Comparison of ENCODE assay signal across 21 mouse cellular contexts in genomic region chrX:37807286-37808080, GRCm38 (mm10). TPM values are rescaled to one million over a fixed set of nuclear protein-coding genes. Genes with fewer than 3 reads are reported as not detected.
DNase-seq lines count a peak whose midpoint lies in the region; ATAC-seq and TF ChIP-seq lines count a peak whose summit lies in the region.
"Had no signal": no experiment of that assay in that cellular context is flagged by ENCODE, and none has a peak within 500 bp of the region (broad histone marks: within the 10 kb centered on the region; RNA-seq: fewer than 3 reads in every experiment).

No protein-coding gene starts in this region.

- no peaks in the 10 kb centered on the region for H3K27me3 ChIP-seq in heart, postnatal 0 days (ENCODE audit: control insufficient read depth, insufficient read depth, low read length)
- H3K27me3 ChIP-seq in liver, adult 2 months (ENCODE audit: control insufficient read depth, insufficient read depth, low read length): no peaks in the 10 kb centered on the region
- H3K27me3 ChIP-seq in E14TG2a.4 (ENCODE audit: insufficient read depth, low read length): no peaks in the 10 kb centered on the region
- H3K27me3 ChIP-seq: hindbrain, embryonic 15.5 days; limb, embryonic 13.5 days; lung, embryonic 15.5 days; midbrain, embryonic 12.5 days; neural tube, embryonic 13.5 days had no signal

- no peaks in the 10 kb centered on the region for H3K4me1 ChIP-seq in heart, postnatal 0 days (ENCODE audit: control insufficient read depth, insufficient read depth)
- H3K4me1 ChIP-seq in liver, adult 2 months (ENCODE audit: control insufficient read depth, insufficient read depth, low read length): no peaks in the 10 kb centered on the region
- peaks cover 23% of the 10 kb centered on the region for H3K4me1 ChIP-seq in E14TG2a.4 (replicated peaks; ENCODE audit: low read depth, low read length)
- H3K4me1 ChIP-seq: hindbrain, embryonic 15.5 days; limb, embryonic 13.5 days; lung, embryonic 15.5 days; midbrain, embryonic 12.5 days; neural tube, embryonic 13.5 days had no signal

- no peak overlapping the region for H3K4me2 ChIP-seq in heart, postnatal 0 days (ENCODE audit: low read depth, low read length)
- H3K4me2 ChIP-seq: hindbrain, embryonic 15.5 days; limb, embryonic 13.5 days; lung, embryonic 15.5 days; midbrain, embryonic 12.5 days; neural tube, embryonic 13.5 days had no signal

- H3K27ac ChIP-seq in heart, postnatal 0 days (ENCODE audit: low read depth): no peak overlapping the region
- H3K27ac ChIP-seq in liver, adult 2 months (replicated peaks; ENCODE audit: insufficient read depth, low read depth, low read length): no peak overlapping the region
- H3K27ac ChIP-seq: hindbrain, embryonic 15.5 days; limb, embryonic 13.5 days; lung, embryonic 15.5 days; midbrain, embryonic 12.5 days; neural tube, embryonic 13.5 days had no signal

- intact Hi-C loops in heart, postnatal 36 days (cut with DNase I): no loop called here

- TF ChIP-seq POLR2A in liver, adult 2 months (IDR thresholded peaks at IDR 0.05; ENCODE audit: extremely low read depth, insufficient read depth, low read length): no peak

- H3K4me3 ChIP-seq in heart, postnatal 0 days (ENCODE audit: low read depth, low read length): no peak overlapping the region
- H3K4me3 ChIP-seq in liver, adult 2 months (ENCODE audit: insufficient read depth, low read depth, low read length): no peak overlapping the region
- H3K4me3 ChIP-seq in E14TG2a.4 (replicated peaks; ENCODE audit: low read length): no peak overlapping the region
- H3K4me3 ChIP-seq: hindbrain, embryonic 15.5 days; limb, embryonic 13.5 days; lung, embryonic 15.5 days; midbrain, embryonic 12.5 days; neural tube, embryonic 13.5 days had no signal

- H3K9me3 ChIP-seq in heart, postnatal 0 days (replicated peaks; ENCODE audit: control insufficient read depth, low read length): no peaks in the 10 kb centered on the region
- H3K9me3 ChIP-seq in E14TG2a.4 (ENCODE audit: low read length): no peaks in the 10 kb centered on the region
- H3K9me3 ChIP-seq: hindbrain, embryonic 15.5 days; limb, embryonic 13.5 days; lung, embryonic 15.5 days; midbrain, embryonic 12.5 days; neural tube, embryonic 13.5 days had no signal

- no peak overlapping the region for H3K9ac ChIP-seq in heart, postnatal 0 days (replicated peaks; ENCODE audit: low read depth, low read length)
- H3K9ac ChIP-seq in liver, adult 2 months (ENCODE audit: low read depth, low read length): no peak overlapping the region
- H3K9ac ChIP-seq: hindbrain, embryonic 15.5 days; limb, embryonic 13.5 days; lung, embryonic 15.5 days; midbrain, embryonic 12.5 days; neural tube, embryonic 13.5 days had no signal

- WGBS in heart, postnatal 0 days: 75% methylated on average over 15 of the region's 15 CpGs
- WGBS in liver, adult 2 months: 80% methylated on average over 15 of the region's 15 CpGs

- no peak for ATAC-seq in heart, postnatal 0 days (ENCODE audit: insufficient read depth, low read depth)

- no peaks in the 10 kb centered on the region for H3K36me3 ChIP-seq in heart, postnatal 0 days (replicated peaks; ENCODE audit: control insufficient read depth, insufficient read depth, low read length)
- no peaks in the 10 kb centered on the region for H3K36me3 ChIP-seq in liver, adult 2 months (ENCODE audit: control insufficient read depth, insufficient read depth, low read length)
- H3K36me3 ChIP-seq in E14TG2a.4 (ENCODE audit: insufficient read depth, low read length): no peaks in the 10 kb centered on the region; the same call in 1 of the 2 replicates
- H3K36me3 ChIP-seq: hindbrain, embryonic 15.5 days; limb, embryonic 13.5 days; lung, embryonic 15.5 days; midbrain, embryonic 12.5 days; neural tube, embryonic 13.5 days had no signal

- TF ChIP-seq EP300 in heart, postnatal 0 days (IDR thresholded peaks at IDR 0.05; ENCODE audit: low read depth): no peak

- no peak for DNase-seq in heart, postnatal 0 days (ENCODE audit: low spot score)
- DNase-seq in heart, postnatal 36 days: no peak
- DNase-seq in liver, adult 2 months (ENCODE audit: extremely low read depth, low read depth, low spot score): peak; percentile 41
- DNase-seq in liver (no peak), ZHBTc4 (ENCODE audit: low read depth, low spot score) (peak; percentile 81)
- no peak for DNase-seq in T-cell, adult 2 months (ENCODE audit: low spot score)
- DNase-seq in adrenal gland, adult (ENCODE audit: inconsistent age in 2 of 2, low spot score in 1 of 2): no peak
- DNase-seq: adrenal gland, adult 8-10 months; cerebellum, postnatal 10 days; heart, postnatal 10 days had no signal

- H3K79me2 ChIP-seq in liver, adult 2 months (ENCODE audit: control insufficient read depth, insufficient read depth, low read length): no peaks in the 10 kb centered on the region

- peak; percentile 10; the same call in 1 of the 2 replicates for TF ChIP-seq CTCF in heart, postnatal 0 days (IDR thresholded peaks at IDR 0.05; ENCODE audit: low read depth)
- TF ChIP-seq CTCF in liver, adult 2 months (IDR thresholded peaks at IDR 0.05; ENCODE audit: low read depth, low read length): peak; percentile 56; the same call in 1 of the 2 replicates
- TF ChIP-seq CTCF in E14TG2a.4 (conservative IDR thresholded peaks at IDR 0.05; ENCODE audit: low read length): peak; percentile 48

RNA-seq across cellular contexts. Expression of gene Rhox5, which starts 2.8 kb away (rescaled TPM):
- total RNA-seq in heart, postnatal 0 days (2014; rRNA removed; ENCODE audit: low replicate concordance): 0.54 TPM in 1 of 2 replicates, not detected in the other
- polyA plus RNA-seq in heart, postnatal 0 days (2015; fragmentation: Nextera tagmentation; extraction: Ambion mirVana): 8.0 and 8.4 TPM in 2 replicates
- total RNA-seq in heart, postnatal 36 days (2021): 1 to 10 TPM in 1 of 2 experiments, under 1 TPM in 1; 0.83 to 2.3 TPM
- 0.54 TPM in 1 of 2 replicates, not detected in the other for total RNA-seq in liver, adult 2 months (2014; rRNA removed)
- polyA plus RNA-seq in liver, adult 2 months (2012; rRNA removed): not detected in 2 replicates
- total RNA-seq: adrenal gland, adult 8-10 months; gastrocnemius, adult 8-10 months; layer of hippocampus, postnatal 10 days; left cerebral cortex, postnatal 10 days had no signal

RNA-seq across cellular contexts. Expression of gene Rhox6, which starts 19.2 kb away (rescaled TPM):
- total RNA-seq in heart, postnatal 0 days (2014; rRNA removed; ENCODE audit: low replicate concordance): not detected in 2 replicates
- not detected in 2 replicates for polyA plus RNA-seq in heart, postnatal 0 days (2015; fragmentation: Nextera tagmentation; extraction: Ambion mirVana)
- not detected for total RNA-seq in heart, postnatal 36 days (2021)
- total RNA-seq in liver, adult 2 months (2014; rRNA removed): not detected in 2 replicates
- polyA plus RNA-seq in liver, adult 2 months (2012; rRNA removed): not detected in 2 replicates
- total RNA-seq: adrenal gland, adult 8-10 months; gastrocnemius, adult 8-10 months; heart, adult 8-10 months; heart, postnatal 10 days; layer of hippocampus, postnatal 10 days; left cerebral cortex, postnatal 10 days had no signal
- polyA plus RNA-seq: hindbrain, embryonic 15.5 days; limb, embryonic 13.5 days; lung, embryonic 15.5 days; midbrain, embryonic 12.5 days; neural tube, embryonic 13.5 days had no signal

RNA-seq across cellular contexts. Expression of gene Rhox7a, which starts 24.0 kb away (rescaled TPM):
- not detected in 2 replicates for total RNA-seq in heart, postnatal 0 days (2014; rRNA removed; ENCODE audit: low replicate concordance)
- polyA plus RNA-seq in heart, postnatal 0 days (2015; fragmentation: Nextera tagmentation; extraction: Ambion mirVana): not detected in 2 replicates
- total RNA-seq in heart, postnatal 36 days (2021): not detected
- total RNA-seq in liver, adult 2 months (2014; rRNA removed): not detected in 2 replicates
- not detected in 2 replicates for polyA plus RNA-seq in liver, adult 2 months (2012; rRNA removed)
- total RNA-seq: adrenal gland, adult 8-10 months; gastrocnemius, adult 8-10 months; heart, adult 8-10 months; heart, postnatal 10 days; layer of hippocampus, postnatal 10 days; left cerebral cortex, postnatal 10 days had no signal
- polyA plus RNA-seq: embryonic facial prominence, embryonic 14.5 days; hindbrain, embryonic 15.5 days; limb, embryonic 13.5 days; lung, embryonic 15.5 days; midbrain, embryonic 12.5 days; neural tube, embryonic 13.5 days had no signal

Comparison
In these comparisons a context has a peak if more than half of its experiments do, and no peak if none do; other contexts are left out.
1. DNase-seq: peak in liver, adult 2 months (single experiment) and ZHBTc4 (single experiment); none in heart, postnatal 0 days (single experiment), heart, postnatal 36 days (0 of 2), liver (single experiment), T-cell, adult 2 months (single experiment) and adrenal gland, adult (0 of 2).
2. Peak in every context shown above with its lines, with median percentiles within 50 percentile points of each other: CTCF ChIP-seq.